Mouse (Mus musculus) neural tube, embryonic 13.5 days (tissue): ENCODE data around the gene Msh6. TPM values are rescaled to one million over a fixed set of nuclear protein-coding genes. Genes with fewer than 3 reads are reported as not detected.
"Not testable (repeated sequence)": the region's sequence is repeated elsewhere in the genome, so short reads cannot be mapped to it uniquely, and the experiment has no call there.

ENCODE experiments used
- ATAC-seq: fragments of 200-750 bp; cut with Nextera tagmentation; 2 replicates; pipeline ENCODE4 v1.8.0; 2017; ENCODE audit warnings: low read depth, mild to moderate bottlenecking, moderate TSS enrichment, moderate library complexity
- H3K27ac ChIP-seq: fragments of 300-500 bp; sonication (generic); replicated peaks from 2 replicates; pipeline ENCODE4 v1.5.1; 2015; ENCODE audit warnings: moderate library complexity, mild to moderate bottlenecking, inconsistent platforms
- H3K27me3 ChIP-seq: fragments of 300-500 bp; sonication (generic); 2 replicates; pipeline ENCODE4 v1.6.1; 2015; ENCODE audit warnings: mild to moderate bottlenecking, inconsistent platforms
- H3K36me3 ChIP-seq: fragments of 300-500 bp; sonication (generic); 2 replicates; pipeline ENCODE4 v1.6.1; 2015; ENCODE audit warnings: mild to moderate bottlenecking, inconsistent platforms
- H3K4me1 ChIP-seq: fragments of 300-500 bp; sonication (generic); replicated peaks from 2 replicates; pipeline ENCODE4 v1.6.1; 2015; ENCODE audit warnings: inconsistent platforms
- H3K4me2 ChIP-seq: fragments of 300-500 bp; sonication (generic); 2 replicates; pipeline ENCODE4 v1.6.1; 2015; ENCODE audit warnings: inconsistent platforms, mild to moderate bottlenecking, moderate library complexity
- H3K4me3 ChIP-seq: fragments of 300-500 bp; sonication (generic); 2 replicates; pipeline ENCODE4 v1.5.1; 2015; ENCODE audit warnings: mild to moderate bottlenecking, inconsistent platforms
- H3K9ac ChIP-seq: fragments of 300-500 bp; sonication (generic); 2 replicates; pipeline ENCODE4 v1.6.1; 2015; ENCODE audit warnings: moderate library complexity, mild to moderate bottlenecking, inconsistent platforms
- H3K9me3 ChIP-seq: fragments of 300-500 bp; sonication (generic); 2 replicates; pipeline ENCODE4 v1.6.1; 2016; ENCODE audit warnings: inconsistent platforms
- WGBS: fragments of 180-500 bp; shearing (Covaris S2); methylation state at CpG from one replicate; pipeline ENCODE4 v1.1.7; 2015; 5-methylcytosine and 5-hydroxymethylcytosine counted together
- polyA plus RNA-seq: library from polyadenylated mRNA; unstranded; fragments of >200 nt; fragmentation: Nextera tagmentation; extraction: Ambion mirVana; gene quantifications from 2 replicates; pipeline ENCODE4 v1.2.1, GENCODE M21; 2015

Gene Msh6
- polyA plus RNA-seq, 1 experiment from 2014 or later = 28.3 TPM

DNA sequence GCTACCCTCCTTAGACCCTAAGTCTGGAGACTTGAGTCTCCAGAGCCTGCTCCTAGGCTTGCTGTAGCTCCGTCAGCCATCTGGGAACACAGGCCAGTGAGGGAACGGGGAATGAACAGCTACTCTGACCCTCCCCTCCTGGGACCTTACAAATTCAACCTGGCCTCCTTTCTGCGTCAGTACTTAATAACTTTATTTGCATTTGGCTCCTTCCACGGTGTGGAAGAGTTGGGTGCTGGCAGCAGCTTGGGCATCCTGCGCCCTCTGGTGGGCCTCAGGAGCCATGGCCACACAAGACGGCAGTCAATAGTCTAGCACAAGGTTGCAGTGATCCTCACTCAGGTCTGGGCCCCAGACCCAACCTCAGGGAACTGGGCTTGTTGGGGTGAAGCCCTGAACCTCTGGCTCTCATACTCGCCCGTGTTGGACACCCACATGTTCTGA lies 6.4 kb upstream of the Msh6 start:
- ATAC-seq = peak; percentile 72; the same call in 1 of the 2 replicates
- H3K27ac ChIP-seq, H3K4me2 ChIP-seq, H3K4me3 ChIP-seq, H3K9ac ChIP-seq, H3K27me3 ChIP-seq, H3K36me3 ChIP-seq, H3K4me1 ChIP-seq, H3K9me3 ChIP-seq: not testable (repeated sequence)
- WGBS = 37% methylated on average over 6 of the region's 8 CpGs

DNA sequence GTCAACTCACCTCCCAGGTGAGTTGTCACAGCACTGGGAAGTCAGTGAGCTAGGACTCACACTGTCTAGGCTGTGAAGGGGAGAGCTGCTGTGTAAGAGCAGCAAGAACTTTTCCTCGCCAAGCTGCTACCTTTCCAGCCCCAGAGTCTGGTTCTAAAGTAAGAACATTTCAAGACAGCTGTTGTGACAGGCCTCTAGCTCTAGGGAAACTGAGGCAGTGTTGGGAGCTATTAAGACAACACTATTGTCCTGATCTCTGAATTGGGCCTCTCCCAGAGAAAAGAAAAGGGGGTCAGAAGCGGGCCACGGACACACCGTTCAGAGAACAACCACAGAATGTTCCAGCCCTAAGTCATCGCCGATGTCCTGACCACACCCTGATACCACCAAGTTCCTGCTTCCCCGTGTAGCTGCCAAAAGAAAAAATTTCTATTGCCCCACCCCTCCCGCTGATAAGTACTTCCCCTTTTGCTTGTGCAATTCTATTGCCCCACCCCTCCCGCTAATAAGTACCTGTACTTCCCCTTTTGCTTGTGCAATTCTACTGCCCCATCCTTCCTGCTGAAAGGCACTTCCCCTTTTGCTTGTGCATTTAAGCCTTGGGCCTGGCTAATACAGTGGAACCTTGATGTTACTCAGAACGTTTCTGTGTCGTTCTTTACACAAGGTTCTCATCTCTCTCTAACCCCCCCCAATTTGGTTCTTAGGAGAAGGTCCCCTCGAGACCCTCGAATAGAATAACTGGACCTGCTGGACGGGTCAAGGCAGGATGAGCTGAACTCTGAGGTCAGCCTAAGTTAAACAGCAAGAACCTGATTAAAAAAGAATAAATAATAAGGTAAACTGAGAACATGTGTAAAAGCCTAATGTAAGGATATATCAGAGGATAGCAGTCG lies 2.9 kb upstream of the Msh6 start:
- not testable (repeated sequence) for H3K9me3 ChIP-seq, H3K4me2 ChIP-seq, H3K27ac ChIP-seq, ATAC-seq, H3K9ac ChIP-seq, H3K36me3 ChIP-seq, H3K4me3 ChIP-seq, H3K27me3 ChIP-seq
- peaks cover 17% of the 10 kb centered on the region for H3K4me1 ChIP-seq
- WGBS = 89% methylated on average over 15 of the region's 15 CpGs

DNA sequence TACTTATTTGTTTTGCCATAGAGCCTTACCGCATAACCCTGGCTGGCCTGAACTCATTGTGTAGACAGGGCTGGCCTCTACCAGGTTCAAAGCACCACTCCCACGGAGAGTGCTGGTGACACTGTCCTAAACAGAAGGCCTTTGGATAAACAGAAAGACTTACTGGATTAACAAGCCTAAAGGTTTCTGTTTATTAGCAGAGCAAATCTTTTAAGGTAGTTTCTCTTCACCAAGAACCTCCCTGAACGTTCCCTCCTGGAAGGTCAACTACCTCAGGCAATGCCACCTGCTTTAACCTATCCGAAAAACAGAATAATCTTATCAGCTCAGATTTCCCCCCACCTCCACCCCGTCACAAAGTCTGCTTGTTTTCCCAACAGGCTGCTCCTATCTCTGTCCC lies 2.0 kb upstream of the Msh6 start:
- 88% methylated on average over 5 of the region's 5 CpGs for WGBS
- no peak overlapping the region for H3K4me3 ChIP-seq
- no peak overlapping the region for H3K27ac ChIP-seq
- no peak overlapping the region for H3K9ac ChIP-seq
- no peak overlapping the region for H3K4me2 ChIP-seq
- peaks cover 4% of the 10 kb centered on the region; the same call in 1 of the 2 replicates for H3K36me3 ChIP-seq
- peaks cover 17% of the 10 kb centered on the region for H3K4me1 ChIP-seq
- no peak for ATAC-seq
- no peaks in the 10 kb centered on the region for H3K9me3 ChIP-seq
- H3K27me3 ChIP-seq = no peaks in the 10 kb centered on the region; the same call in 1 of the 2 replicates

DNA sequence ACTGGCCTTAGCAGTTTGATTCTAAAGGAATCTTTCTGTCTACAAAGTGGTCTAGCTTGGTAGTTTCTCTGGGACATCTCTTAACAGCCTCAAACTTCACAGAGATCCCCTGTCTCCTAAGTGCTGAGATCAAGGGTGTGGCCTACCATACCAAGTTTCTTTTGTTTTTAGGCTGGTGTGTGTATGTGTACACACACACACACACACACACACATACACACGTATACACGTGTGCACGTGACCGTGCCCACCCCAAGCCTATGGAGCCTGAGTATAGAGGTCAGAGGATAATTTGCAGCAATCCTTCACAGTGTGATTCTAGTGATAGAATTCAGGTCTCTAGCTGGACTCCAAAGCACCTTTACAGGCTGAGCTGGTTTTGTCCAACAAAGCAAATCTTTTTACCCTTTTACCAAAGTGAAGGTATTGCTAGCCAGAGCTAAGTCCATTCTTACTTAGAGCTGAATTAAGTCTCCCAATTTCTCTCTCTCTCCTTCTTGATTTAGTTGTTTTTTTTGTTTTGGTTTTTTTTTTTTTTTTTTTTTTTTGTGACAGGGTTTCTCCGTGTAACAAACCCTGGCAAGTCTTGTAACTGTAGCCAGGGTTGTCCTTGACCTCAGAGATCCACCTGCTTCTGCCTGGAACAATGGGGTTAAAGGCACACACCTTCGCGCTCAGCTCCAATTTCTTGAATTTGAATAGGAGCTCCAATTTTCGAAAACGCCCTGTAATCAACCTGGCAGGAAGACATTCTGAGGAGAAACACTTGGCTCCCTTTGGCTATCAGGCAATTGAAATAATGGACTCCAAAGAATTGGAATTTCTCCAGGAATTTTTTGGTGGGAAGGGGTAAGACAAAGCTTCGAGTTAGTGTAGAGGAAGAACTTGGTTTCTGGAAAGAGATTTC lies 1.3 kb upstream of the Msh6 start:
- no peak for ATAC-seq
- H3K4me1 ChIP-seq = peaks cover 17% of the 10 kb centered on the region
- no peaks in the 10 kb centered on the region; the same call in 1 of the 2 replicates for H3K27me3 ChIP-seq
- H3K36me3 ChIP-seq = peaks cover 10% of the 10 kb centered on the region; the same call in 1 of the 2 replicates
- no peak overlapping the region for H3K9ac ChIP-seq
- H3K4me2 ChIP-seq = peak overlapping the region; percentile 89; the same call in 1 of the 2 replicates
- H3K9me3 ChIP-seq = no peaks in the 10 kb centered on the region
- 67% methylated on average over 10 of the region's 10 CpGs for WGBS
- no peak overlapping the region for H3K4me3 ChIP-seq
- no peak overlapping the region for H3K27ac ChIP-seq

DNA sequence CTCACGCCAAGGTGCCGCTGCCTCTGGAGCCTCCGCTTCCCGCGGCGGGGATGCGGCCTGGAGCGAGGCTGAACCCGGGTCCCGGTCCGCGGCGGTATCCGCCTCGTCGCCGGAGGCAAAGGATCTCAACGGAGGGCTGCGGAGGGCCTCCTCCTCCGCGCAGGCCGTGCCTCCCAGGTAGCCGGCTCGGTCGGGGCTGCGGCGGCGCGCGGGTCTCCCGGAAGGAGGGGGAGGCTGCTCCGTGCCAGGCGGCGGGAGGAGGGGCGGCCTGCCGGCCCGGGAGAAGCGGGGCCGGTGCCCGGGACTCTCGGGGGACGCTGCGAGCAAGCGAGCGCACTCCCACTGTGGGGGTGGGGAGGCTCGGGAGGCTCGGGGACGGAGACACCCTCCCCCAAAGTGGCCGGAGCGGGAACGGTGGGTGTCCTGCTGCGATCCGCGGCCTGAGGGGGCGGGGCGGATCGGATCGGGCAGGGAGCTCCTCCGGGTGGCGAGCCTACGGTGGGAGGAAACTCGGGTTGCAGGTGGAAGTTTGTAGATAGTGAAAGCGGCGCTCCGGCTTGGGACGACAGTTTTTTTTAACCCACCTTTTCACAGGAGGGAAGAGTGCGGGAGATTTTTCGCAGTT lies 479 bp downstream of the Msh6 start:
- H3K36me3 ChIP-seq = peaks cover 10% of the 10 kb centered on the region; the same call in 1 of the 2 replicates
- H3K9ac ChIP-seq = peak overlapping the region; percentile 89
- WGBS = under 1% methylated on average over 47 of the region's 68 CpGs
- H3K4me3 ChIP-seq = peak overlapping the region; percentile 74
- H3K4me1 ChIP-seq = peaks cover 17% of the 10 kb centered on the region
- H3K9me3 ChIP-seq = no peaks in the 10 kb centered on the region
- H3K27me3 ChIP-seq = no peaks in the 10 kb centered on the region; the same call in 1 of the 2 replicates
- peak overlapping the region; percentile 89 for H3K4me2 ChIP-seq
- peak; percentile 75 for ATAC-seq
- H3K27ac ChIP-seq = peak overlapping the region; percentile 85

DNA sequence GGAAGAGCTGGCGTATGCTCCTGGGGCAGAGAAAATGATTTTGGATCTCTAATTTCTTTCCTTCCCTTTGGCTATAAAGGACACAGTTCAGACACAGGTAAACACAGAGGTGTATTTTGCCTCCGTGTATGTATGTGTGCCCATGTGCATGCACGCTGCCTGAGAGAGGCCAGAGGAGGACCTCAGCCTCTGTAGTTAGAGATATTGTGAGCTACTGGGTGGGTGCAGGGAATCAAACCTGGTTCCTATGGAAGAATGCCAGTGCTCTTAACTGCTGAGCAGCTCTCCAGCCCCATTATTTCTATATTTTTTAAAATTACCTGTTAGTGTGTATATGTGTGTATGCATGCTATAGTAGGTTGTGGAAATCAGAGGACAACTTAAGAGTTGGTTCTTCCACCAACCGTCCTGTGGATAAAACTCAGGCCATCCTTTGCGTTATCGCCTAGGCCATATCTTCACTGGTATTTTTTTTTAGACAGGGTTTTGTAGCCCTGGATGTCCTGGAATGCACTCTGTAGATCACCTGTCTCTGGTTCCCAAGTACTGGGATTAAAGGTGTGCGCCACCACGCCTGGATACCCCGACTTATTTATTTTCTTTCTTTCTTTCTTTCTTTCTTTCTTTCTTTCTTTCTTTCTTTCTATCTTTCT lies 1.4 kb downstream of the Msh6 start:
- H3K4me2 ChIP-seq = peak overlapping the region; percentile 89
- whole genome bisulfite sequencing = 74% methylated on average over 9 of the region's 9 CpGs
- H3K27ac ChIP-seq = no peak overlapping the region
- H3K36me3 ChIP-seq = peaks cover 17% of the 10 kb centered on the region
- peak overlapping the region; percentile 89 for H3K9ac ChIP-seq
- peak overlapping the region; percentile 74 for H3K4me3 ChIP-seq
- ATAC-seq = no peak
- no peaks in the 10 kb centered on the region; the same call in 1 of the 2 replicates for H3K27me3 ChIP-seq
- H3K4me1 ChIP-seq = peaks cover 17% of the 10 kb centered on the region
- no peaks in the 10 kb centered on the region for H3K9me3 ChIP-seq

DNA sequence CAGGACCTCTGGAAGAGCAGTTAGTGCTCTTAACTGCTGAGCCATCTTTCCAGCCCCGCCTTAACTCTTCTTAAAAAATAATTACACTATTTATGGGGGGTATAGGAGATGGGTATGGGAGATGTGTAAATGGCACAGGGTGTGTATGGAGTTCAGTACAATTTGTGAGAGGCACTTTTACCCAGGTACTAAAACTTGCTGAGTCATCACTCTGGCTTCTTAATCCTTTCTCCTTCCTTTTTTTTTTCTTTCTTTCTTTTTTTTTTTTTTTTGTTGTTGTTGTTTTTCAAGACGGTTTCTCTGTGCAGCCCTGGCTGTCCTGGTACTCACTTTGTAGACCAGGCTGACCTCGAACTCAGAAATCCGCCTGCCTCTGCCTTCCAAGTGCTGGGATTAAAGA lies 2.1 kb downstream of the Msh6 start:
- Histone ChIP-seq H3K36me3 (peaks cover 23% of the 10 kb centered on the region), H3K4me1 (peaks cover 17% of the 10 kb centered on the region)
- not testable (repeated sequence) for H3K9me3 ChIP-seq, H3K27me3 ChIP-seq, ATAC-seq, H3K9ac ChIP-seq, H3K27ac ChIP-seq, H3K4me2 ChIP-seq, H3K4me3 ChIP-seq
- 92% methylated on average over 4 of the region's 4 CpGs for WGBS

DNA sequence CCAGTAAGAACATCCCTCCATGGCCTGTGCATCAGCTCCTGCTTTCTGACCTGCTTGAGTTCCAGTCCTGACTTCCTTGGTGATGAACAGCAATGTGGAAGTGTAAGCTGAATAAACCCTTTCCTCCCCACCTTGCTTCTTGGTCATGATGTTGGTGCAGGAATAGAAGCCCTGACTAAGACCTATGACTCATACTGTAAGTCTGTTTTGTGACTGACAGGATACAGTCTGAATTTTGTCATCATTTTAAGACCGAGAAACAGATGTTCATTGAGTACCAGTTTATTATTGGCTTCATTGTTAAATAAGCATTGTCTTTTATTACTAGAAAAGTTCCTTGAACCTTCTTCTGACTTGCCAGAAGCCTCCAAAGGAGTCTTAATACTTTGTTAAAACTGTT lies 4.8 kb downstream of the Msh6 start:
- 92% methylated on average over 1 of the region's 1 CpGs for WGBS

DNA sequence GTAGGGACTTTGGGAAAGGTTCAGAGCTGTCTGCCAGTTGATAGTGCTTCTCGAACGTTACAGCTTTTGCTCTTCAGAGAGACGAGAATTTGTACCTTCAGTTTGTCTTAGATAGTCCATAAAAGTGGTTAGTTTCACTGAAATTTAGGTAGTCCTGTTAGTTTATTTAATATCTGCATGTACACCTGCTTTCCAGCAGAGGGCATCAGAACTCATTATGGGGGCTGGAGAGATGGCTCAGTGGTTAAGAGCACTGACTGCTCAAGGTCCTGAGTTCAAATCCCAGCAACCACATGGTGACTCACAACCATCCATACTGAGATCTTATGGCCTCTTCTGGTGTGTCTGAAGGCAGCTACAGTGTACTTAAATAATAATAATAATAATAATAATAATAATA lies 7.2 kb downstream of the Msh6 start:
- H3K36me3 ChIP-seq = peaks cover 71% of the 10 kb centered on the region
- 92% methylated on average over 3 of the region's 3 CpGs for WGBS
- H3K4me3 ChIP-seq = no peak overlapping the region
- no peak overlapping the region for H3K4me2 ChIP-seq
- no peak overlapping the region for H3K27ac ChIP-seq
- H3K9me3 ChIP-seq = no peaks in the 10 kb centered on the region
- ATAC-seq = no peak
- no peaks in the 10 kb centered on the region for H3K4me1 ChIP-seq
- H3K27me3 ChIP-seq = no peaks in the 10 kb centered on the region
- no peak overlapping the region for H3K9ac ChIP-seq

More for the DNA sequence above, 4.8 kb downstream of the Msh6 start:
- ATAC-seq, H3K9ac ChIP-seq, H3K9me3 ChIP-seq, H3K4me2 ChIP-seq, H3K4me3 ChIP-seq, H3K27ac ChIP-seq, H3K27me3 ChIP-seq: not testable (repeated sequence)
- Histone ChIP-seq H3K36me3 (peaks cover 47% of the 10 kb centered on the region), H3K4me1 (peaks cover 11% of the 10 kb centered on the region)

DNA sequence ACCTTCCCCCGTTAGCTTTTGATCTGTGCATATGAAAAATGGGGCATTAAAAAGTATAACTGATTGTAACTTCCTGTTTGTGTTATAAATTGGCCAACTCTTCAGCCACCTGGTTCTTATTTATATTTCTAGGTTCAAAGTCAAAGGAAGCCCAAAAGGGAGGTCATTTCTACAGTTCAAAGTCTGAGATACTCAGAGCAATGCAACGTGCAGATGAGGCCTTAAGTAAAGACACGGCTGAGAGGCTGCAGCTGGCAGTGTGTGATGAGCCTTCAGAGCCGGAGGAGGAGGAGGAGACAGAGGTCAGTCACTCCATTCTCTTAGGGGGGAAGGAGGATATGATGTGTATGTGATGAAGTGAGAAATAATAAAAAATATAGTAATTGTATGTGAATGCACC lies 8.5 kb downstream of the Msh6 start:
- H3K27me3 ChIP-seq = no peaks in the 10 kb centered on the region
- H3K9me3 ChIP-seq = no peaks in the 10 kb centered on the region
- H3K4me1 ChIP-seq = no peaks in the 10 kb centered on the region; the same call in 1 of the 2 replicates
- no peak overlapping the region for H3K27ac ChIP-seq
- H3K36me3 ChIP-seq = peaks cover 75% of the 10 kb centered on the region
- H3K4me3 ChIP-seq = no peak overlapping the region
- no peak overlapping the region for H3K9ac ChIP-seq
- no peak overlapping the region for H3K4me2 ChIP-seq
- WGBS = 78% methylated on average over 4 of the region's 4 CpGs
- ATAC-seq = no peak

DNA sequence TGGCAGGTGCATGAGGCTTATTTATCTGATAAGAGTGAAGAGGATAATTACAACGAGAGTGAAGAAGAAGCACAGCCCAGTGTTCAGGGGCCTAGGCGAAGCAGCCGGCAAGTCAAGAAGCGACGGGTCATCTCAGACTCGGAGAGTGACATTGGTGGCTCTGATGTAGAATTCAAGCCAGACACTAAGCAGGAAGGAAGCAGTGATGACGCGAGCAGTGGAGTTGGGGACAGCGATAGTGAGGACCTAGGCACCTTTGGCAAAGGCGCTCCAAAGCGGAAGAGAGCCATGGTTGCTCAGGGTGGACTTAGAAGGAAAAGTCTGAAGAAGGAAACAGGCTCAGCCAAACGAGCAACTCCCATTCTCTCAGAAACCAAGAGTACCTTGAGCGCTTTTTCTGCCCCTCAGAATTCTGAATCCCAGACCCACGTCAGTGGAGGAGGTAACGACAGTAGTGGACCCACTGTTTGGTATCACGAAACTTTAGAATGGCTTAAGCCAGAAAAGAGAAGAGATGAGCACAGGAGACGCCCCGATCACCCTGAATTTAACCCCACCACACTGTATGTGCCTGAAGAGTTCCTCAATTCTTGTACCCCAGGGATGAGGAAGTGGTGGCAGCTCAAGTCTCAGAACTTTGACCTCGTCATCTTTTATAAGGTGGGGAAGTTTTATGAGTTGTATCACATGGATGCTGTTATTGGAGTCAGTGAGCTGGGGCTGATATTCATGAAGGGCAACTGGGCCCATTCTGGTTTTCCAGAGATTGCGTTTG lies 9.8 kb downstream of the Msh6 start:
- H3K27ac ChIP-seq = no peak overlapping the region
- H3K4me1 ChIP-seq = no peaks in the 10 kb centered on the region; the same call in 1 of the 2 replicates
- no peak overlapping the region for H3K9ac ChIP-seq
- no peak overlapping the region for H3K4me2 ChIP-seq
- H3K9me3 ChIP-seq = no peaks in the 10 kb centered on the region
- H3K36me3 ChIP-seq = peaks cover 85% of the 10 kb centered on the region
- no peaks in the 10 kb centered on the region for H3K27me3 ChIP-seq
- WGBS = 94% methylated on average over 20 of the region's 20 CpGs
- no peak overlapping the region for H3K4me3 ChIP-seq
- ATAC-seq = no peak
